Mouse (Mus musculus) ES-Bruce4 (cell line): ENCODE measurements around the gene Ush2a.

Source experiments
- CTCF ChIP-seq: IDR thresholded peaks from one replicate; pipeline ENCODE4 v1.8.1; 2011; ENCODE audit warnings: low read depth, low read length
- POLR2A ChIP-seq: IDR thresholded peaks from one replicate; pipeline ENCODE4 v1.8.1; 2011; ENCODE audit warnings: low read length; ENCODE audit not compliant: insufficient read depth

GRCm38 (mm10) chr1:188716886-188717285, 455.1 kb downstream of the Ush2a start:
- no peak for TF ChIP-seq CTCF
- no peak for TF ChIP-seq POLR2A
